Comparison of ENCODE assay signal across 7 mouse cellular contexts in genomic region chr11:32925421-32926271, GRCm38 (mm10).
DNase-seq lines count a peak whose midpoint lies in the region; ATAC-seq and TF ChIP-seq lines count a peak whose summit lies in the region.

No protein-coding gene starts in this region.

- peak; percentile 75 for DNase-seq in embryo, embryonic 9.5 days (ENCODE audit: extremely low spot score)
- DNase-seq in gastrocnemius, postnatal 14 days, result peak; percentile 70
- peak; percentile 15 for DNase-seq in hindbrain, postnatal 0 days (ENCODE audit: low spot score)
- DNase-seq in lung, adult 2 months, result peak; percentile 17
- DNase-seq in retina, embryonic 14.5 days (ENCODE audit: low spot score), result peak; percentile 47
- no peak for DNase-seq in left cerebral cortex, postnatal 25 days (ENCODE audit: low spot score in 2 of 2)
- no peak for DNase-seq in frontal cortex, postnatal 14 days (ENCODE audit: low spot score in 2 of 2)

- no peak for TF ChIP-seq POLR2A in lung, adult 2 months (IDR thresholded peaks at IDR 0.05; ENCODE audit: borderline replicate concordance, extremely low read depth, low read depth, low read length)

- H3K4me1 ChIP-seq in hindbrain, postnatal 0 days (ENCODE audit: insufficient read depth, low read length), result peaks cover 11% of the 10 kb centered on the region; the same call in 1 of the 2 replicates
- peaks cover 5% of the 10 kb centered on the region; the same call in 1 of the 2 replicates for H3K4me1 ChIP-seq in lung, adult 2 months (ENCODE audit: control insufficient read depth, insufficient read depth, low read length)

- intact Hi-C loops in gastrocnemius, postnatal 14 days (cut with DNase I; ENCODE audit: low total_unique reads), result no loop called here
- intact Hi-C loops in left cerebral cortex, postnatal 25 days (cut with DNase I), result no loop called here

- TF ChIP-seq CTCF in hindbrain, postnatal 0 days (IDR thresholded peaks at IDR 0.05; ENCODE audit: low read depth), result no peak
- TF ChIP-seq CTCF in lung, adult 2 months (IDR thresholded peaks at IDR 0.05; ENCODE audit: insufficient read depth, low read length), result no peak

- H3K9me3 ChIP-seq in hindbrain, postnatal 0 days (ENCODE audit: low read length), result no peaks in the 10 kb centered on the region

- no peak overlapping the region for H3K4me3 ChIP-seq in hindbrain, postnatal 0 days (ENCODE audit: low read length)
- H3K4me3 ChIP-seq in lung, adult 2 months (replicated peaks; ENCODE audit: extremely low read depth, low read depth, low read length), result no peak overlapping the region

- no peak overlapping the region for H3K27ac ChIP-seq in hindbrain, postnatal 0 days

- H3K4me2 ChIP-seq in hindbrain, postnatal 0 days (ENCODE audit: low read depth, low read length), result peak overlapping the region; percentile 47

- H3K27me3 ChIP-seq in hindbrain, postnatal 0 days (ENCODE audit: insufficient read depth, low read length), result no peaks in the 10 kb centered on the region; the same call in 1 of the 2 replicates

- WGBS in hindbrain, postnatal 0 days, result 9% methylated on average over 33 of the region's 33 CpGs
- WGBS in lung, adult 2 months, result 15% methylated on average over 33 of the region's 33 CpGs

- peak overlapping the region; percentile 28; the same call in 1 of the 2 replicates for H3K9ac ChIP-seq in hindbrain, postnatal 0 days (replicated peaks; ENCODE audit: low read length)

- H3K36me3 ChIP-seq in hindbrain, postnatal 0 days (ENCODE audit: insufficient read depth, low read length), result no peaks in the 10 kb centered on the region

- peak; percentile 53; the same call in 1 of the 2 replicates for ATAC-seq in hindbrain, postnatal 0 days

Comparison
In these comparisons a context has a peak if more than half of its experiments do, and no peak if none do; other contexts are left out.
1. DNase-seq: peak in embryo, embryonic 9.5 days (single experiment), gastrocnemius, postnatal 14 days (single experiment), hindbrain, postnatal 0 days (single experiment), lung, adult 2 months (single experiment) and retina, embryonic 14.5 days (single experiment); none in left cerebral cortex, postnatal 25 days (0 of 2) and frontal cortex, postnatal 14 days (0 of 2).